Mouse (Mus musculus): ENCODE results near the gene Fxyd5.

Fxyd5 gene

DNA sequence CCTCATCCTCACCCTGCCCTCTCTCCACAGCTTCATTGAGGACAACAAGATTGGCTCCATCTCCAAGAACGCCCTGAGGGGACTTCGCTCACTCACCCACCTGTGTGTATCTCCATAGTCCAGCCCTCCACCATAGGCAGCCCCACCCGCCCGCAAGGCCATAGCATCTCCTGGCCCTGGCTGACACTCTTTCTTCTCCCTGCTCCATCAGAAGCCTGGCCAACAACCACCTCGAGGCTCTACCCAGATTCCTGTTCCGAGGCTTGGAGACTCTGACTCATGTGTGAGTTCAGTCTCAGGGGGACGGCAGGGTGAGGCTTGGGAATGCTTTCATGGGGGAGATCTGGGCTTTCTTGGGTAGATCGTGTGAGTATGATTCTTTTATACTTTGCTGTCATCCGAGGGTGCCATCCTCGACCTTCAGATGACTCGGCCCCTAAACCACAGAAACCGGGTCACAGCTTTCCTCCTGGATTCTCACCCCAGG lies 20.8 kb upstream of the Fxyd5 start:
- DNase-seq (ENCODE audit: low spot score in 2 of 2): no peak

DNA sequence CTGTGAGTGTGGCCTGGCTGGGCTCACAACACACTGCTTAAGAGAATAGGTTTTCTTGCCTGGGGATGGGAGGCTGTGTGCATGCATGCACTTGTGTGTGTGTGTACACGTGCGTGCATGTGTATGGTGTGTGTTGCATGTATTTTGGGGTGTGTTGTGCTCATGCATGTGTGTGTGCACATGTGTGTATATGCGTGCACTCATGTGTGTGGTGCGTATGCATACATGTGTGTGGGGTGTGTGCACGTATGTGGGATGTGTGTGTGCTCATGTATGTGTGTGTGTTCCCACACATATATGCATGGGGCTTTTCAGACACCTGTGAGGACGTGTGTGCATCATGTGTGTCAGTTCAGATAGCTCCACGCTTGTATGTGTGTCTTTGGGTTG lies 18.3 kb upstream of the Fxyd5 start:
- no peak for DNase-seq (ENCODE audit: low spot score in 2 of 2)

GRCm38 (mm10) chr7:31059919-31060620 lies 17.8 kb upstream of the Fxyd5 start:
- no peak for DNase-seq (ENCODE audit: low spot score in 2 of 2)

GRCm38 (mm10) chr7:31059108-31059507 lies 16.8 kb upstream of the Fxyd5 start, which contains the start of gene Lgi4:
Lgi4 (plus strand) TSS chr7:31059342.
- DNase-seq (ENCODE audit: low spot score in 2 of 2): peak; percentile 85 to 90

DNA sequence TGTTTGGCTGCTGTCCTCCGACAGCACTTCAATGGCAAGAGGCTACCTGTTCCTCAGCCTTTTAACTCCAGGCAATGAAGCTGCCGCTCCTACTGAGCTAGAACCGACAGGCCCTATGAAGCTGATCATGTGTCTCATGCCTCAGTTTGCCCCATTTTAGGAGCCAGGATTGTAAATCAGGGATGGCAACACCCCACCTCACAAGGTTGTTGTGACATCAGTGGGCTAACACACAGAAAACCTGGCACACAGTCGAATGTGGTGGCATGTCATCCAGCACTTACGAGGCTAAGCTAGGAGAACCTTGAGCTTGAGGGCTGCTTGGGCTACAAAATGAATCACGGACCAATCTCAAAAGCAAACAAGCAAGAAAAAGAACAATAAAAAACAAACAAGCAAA lies 15.9 kb upstream of the Fxyd5 start:
- no peak for DNase-seq (ENCODE audit: low spot score in 2 of 2)

DNA sequence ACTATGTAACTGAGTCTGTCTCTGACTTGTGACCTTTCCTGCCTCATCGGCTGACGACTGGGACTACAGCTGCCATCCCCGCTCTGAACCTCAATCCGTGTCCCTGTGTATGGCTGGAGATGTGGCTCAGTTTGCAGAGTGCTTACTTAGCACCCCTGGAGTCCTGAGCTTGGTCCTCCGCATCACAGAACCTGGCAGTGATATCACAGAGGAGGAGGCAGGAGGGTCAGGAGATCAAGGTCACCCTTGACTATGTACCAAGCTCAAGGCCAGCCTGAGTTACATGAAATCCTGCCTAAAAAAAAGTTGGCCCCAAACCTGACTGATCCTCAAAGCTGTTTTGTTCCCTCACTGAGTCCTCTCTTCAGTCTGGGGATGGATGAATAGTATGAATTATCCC lies 15.4 kb upstream of the Fxyd5 start:
- DNase-seq (ENCODE audit: low spot score in 2 of 2): no peak

GRCm38 (mm10) chr7:31057071-31057470 lies 14.8 kb upstream of the Fxyd5 start, which contains the start of gene Fxyd1:
Fxyd1 (minus strand) TSS chr7:31057199.
- DNase-seq (ENCODE audit: low spot score in 2 of 2): no peak

- DNase-seq (ENCODE audit: low spot score in 2 of 2): no peak
Measured at GRCm38 (mm10) chr7:31056448-31056847, 14.2 kb upstream of the Fxyd5 start.

DNA sequence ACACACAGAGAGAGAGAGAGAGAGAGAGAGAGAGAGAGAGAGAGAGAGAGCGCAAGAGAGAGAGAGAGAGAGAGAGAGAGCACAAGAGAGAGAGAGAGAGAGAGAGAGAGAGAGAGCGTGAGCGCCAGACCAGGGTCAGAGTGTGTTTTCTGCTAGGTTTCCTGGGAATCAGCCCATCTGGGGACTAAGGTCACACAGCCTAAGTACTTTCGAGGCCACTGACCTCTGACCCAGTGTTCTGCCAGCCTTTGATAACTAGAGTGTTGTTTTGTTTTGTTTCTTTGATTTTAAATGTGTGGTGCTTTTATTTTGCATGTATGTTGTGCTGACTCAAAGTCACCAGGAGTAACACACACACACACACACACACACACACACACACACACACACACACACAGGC lies 13.6 kb upstream of the Fxyd5 start:
- DNase-seq (ENCODE audit: low spot score in 2 of 2): peak in 1 of 2 experiments; percentile 37

DNA sequence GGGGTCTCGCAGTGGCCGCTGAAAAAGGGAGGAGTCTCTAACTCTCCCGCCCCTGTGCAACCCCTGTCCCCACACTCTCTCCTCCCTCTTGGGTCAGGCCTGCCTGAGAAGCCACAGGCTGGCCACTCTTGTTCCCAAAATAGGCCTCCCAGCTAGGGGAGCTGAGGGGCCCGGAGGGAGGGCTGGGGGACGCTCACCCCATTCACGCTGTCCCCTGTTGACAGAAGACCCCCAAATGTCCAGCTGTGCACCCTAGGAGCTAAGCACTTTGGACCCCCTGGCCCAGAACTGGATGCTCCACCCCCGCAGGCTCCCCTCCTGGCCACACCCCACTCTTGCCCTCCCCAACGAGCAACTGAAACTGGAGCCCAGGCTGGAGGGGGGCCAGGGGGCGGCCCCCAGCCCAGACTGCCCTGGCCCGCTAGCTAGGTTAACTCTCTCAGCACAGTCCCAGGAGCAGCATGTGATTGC lies 13.1 kb upstream of the Fxyd5 start:
- DNase-seq (ENCODE audit: low spot score in 2 of 2): peak; percentile 92 to 93

DNA sequence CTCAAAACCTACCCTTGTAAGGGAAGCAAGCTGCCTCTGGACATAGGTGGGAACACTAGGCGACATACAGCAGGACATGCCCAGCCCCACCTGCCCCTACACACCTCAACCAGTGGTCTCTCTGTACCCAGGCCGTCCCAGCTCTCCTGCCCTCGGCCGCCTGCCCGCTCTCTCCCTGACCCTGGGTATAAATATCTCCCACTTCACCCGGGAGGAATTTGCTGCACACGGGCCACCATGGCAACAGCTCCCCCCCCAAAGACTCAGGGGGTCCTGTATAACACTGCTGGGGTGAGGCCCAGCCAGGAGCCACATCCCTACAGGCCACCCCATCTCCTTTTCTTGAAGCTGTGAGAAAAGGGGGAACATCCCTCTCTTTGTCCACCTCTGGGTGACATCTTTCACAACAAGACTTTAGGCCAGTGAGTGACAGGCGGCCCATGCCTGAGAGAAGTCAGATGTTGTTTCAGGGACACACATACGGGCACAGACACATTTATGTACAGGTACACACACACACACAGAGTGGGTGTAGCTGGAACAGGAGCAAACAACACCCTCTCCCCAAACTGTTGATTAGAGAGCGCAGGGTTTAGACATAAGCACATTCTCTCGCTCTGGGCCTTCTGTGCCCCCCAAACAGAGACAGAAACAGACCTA lies 12.5 kb upstream of the Fxyd5 start:
- DNase-seq (ENCODE audit: low spot score in 2 of 2): peak; percentile 73 to 81

DNA sequence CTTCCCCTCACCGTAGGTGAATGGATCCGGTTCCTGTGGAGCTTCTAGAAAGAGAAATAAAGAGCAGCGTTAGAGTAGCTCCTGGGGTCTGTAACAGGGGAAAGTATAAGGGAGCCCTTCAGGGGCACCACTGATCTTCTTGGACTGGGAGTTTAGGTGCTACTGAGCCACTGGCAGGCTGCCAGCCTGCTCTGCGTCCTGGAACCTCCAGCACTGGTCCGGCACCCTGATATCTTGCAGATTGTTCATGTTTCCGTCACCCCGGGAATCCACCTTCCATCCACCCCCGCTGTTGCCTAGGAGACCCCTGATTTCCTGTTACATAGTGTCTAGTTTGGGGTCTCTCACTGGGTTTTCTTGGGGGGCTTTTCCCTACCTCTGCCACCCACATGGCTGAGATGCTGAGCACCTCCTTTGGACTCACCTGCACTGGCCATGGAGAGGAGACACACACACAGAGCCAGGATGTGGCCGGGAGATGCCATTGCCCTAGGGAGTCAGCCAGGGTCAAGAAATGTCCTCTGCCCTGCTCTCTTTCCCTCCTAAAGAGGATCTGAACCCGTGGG lies 11.7 kb upstream of the Fxyd5 start:
- DNase-seq (ENCODE audit: low spot score in 2 of 2): peak in 1 of 2 experiments; percentile 37

GRCm38 (mm10) chr7:31052636-31053434 lies 10.6 kb upstream of the Fxyd5 start:
- DNase-seq (ENCODE audit: low spot score in 2 of 2): peak in 1 of 2 experiments; percentile 40

GRCm38 (mm10) chr7:31052251-31052635 lies 10.0 kb upstream of the Fxyd5 start:
- DNase-seq (ENCODE audit: low spot score in 2 of 2): no peak

DNA sequence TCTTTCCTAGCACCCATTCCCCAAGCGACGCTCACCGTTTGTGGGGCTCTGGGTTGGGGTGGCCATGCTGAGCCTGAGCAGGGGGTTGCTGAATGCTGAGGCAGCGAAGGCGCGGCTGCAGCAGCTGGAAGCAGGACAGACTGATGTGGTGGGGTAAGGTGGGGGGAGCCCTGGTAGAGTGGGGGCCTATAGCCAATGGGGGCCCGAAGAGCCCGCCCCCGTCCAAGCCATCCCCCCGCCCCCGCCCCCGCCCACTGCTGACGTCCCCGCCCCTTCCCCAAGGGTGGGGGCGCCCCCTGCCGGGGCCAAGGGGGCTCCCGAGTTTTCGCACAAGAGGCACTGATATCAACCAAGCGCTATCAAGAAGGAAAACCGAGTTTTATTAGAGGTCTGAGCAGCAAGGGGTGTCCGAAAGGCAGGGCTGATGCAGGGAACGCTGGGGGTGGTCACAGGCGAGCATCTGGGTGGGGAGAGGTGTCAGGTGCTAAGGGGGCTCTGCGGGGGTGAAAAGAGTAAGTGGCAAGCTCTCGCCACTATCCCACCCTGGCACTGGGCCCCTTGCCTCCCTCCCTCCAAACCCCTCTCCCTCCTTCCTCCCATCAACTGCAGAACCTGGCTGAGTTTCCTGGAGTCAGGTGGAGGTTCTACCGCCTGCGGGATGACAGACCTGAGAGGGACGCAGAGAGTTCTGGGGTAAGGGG lies 9.2 kb upstream of the Fxyd5 start, which contains the start of gene Fxyd7:
Fxyd7 (minus strand) TSS at position 147 of the 701 bp plus-strand sequence.
- DNase-seq (ENCODE audit: low spot score in 2 of 2): no peak

DNA sequence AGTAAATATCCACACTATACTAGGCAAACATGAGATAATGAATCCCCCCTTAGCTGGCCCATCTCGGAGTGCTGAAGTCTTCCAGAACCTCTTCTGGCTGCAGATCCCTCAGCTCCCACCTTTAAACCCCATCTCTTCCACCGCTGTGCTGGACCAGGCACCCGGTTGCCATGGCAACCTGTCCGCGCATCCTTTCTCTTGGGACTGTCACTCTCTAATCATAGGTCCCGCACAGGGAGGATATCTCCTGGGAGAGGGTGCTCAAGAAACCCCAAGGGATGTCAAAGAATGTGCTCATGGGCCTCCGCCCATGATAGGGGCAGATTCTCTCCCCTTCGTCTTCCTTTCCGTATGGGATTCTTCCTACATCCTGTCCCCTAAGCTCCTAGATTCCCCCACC lies 8.6 kb upstream of the Fxyd5 start:
- no peak for DNase-seq (ENCODE audit: low spot score in 2 of 2)

- DNase-seq (ENCODE audit: low spot score in 2 of 2): no peak
Measured at GRCm38 (mm10) chr7:31050487-31050886, 8.2 kb upstream of the Fxyd5 start.

DNA sequence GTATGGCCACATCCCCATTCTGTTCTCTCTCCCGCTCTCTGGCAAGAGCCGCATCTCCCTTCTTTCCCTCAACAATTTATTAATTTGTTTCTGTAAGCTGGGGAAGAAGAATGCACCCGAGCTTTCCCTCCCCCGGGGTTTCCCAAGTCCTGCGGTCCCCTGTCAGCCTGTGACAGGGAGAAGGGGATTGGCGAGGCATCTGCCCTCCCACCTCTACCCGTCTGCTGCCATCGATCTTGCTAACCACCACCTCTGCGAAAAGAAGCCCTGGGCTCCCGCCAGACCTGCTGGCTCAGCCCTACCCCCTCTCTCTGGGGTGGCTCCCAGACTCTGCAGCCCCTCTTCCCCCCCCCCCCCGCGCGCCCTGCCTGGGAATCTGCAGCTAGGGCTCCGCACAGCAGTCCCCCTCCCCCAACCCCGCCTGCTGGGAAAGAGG lies 7.6 kb upstream of the Fxyd5 start:
- no peak for DNase-seq (ENCODE audit: low spot score in 2 of 2)

DNA sequence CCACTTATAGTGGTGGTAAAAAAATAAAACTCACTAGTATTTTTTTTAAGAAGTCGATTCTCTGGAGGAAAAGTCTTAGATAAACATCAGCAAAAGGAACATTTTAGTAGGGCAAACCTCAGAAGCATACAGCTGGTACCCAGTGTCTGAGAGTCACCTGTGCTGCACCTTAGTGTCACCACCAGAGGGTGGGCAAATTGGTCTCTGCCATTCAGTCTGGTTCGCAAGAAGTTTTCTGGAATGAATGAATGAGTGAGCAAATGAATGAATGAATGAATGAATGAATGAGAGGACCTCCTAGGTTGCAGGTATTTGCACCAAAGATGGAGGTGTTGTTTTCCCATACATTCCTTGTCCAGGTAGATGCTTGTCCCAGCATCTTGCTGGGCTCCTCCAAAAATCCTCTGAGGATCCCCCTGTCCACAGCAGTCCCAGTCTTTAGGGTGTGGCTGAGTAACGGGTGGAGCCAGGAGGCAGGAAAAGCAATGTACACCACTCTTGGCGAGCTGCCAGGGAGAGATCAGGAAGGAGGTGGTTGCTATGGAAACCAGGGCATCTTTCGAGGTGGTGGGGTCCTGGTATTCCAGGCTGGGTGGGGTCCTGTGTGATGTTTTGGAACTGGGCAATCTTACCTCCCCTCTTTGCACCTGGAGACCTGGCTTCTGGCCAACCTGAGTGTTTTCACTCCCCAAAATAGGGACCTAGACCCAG lies 7.0 kb upstream of the Fxyd5 start:
- DNase-seq (ENCODE audit: low spot score in 2 of 2): no peak

DNA sequence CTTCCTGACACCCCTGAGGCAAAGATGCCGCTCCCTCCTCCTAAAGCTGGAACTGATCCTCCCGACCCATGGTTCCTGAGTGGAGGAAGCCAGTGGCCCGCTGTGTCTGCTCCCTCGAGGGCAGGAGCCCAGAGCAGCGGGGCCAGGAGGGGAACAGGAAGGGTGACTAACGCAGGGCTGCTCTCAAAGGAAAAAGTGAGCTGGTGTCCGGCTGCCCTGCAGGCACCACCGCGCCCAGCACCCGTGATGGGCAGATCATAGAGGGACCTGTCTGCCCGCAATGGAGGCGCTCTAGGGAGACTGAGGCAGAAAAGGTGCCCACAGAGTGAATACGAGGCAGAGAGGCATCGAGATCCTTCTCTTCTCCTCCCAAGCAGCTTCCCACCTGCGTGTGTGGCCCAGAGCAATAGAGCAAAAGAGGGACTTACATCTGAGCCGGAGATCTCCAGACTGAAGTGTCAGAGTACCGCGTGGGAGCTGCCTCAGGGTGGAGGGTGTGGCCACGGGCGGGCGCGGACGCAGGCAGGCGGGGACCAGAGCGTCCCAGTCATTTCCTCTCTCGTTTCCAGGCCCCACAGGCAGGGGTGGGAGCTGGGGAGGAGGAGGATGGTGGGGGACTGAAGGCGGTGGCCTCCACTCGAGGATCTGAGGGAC lies 492 bp downstream of the Fxyd5 start:
- peak; percentile 77 to 79 for DNase-seq (ENCODE audit: low spot score in 2 of 2)
